Mouse (Mus musculus) limb, embryonic 12.5 days (tissue): Measurements from ENCODE around the gene Cdk18. TPM values are rescaled to one million over a fixed set of nuclear protein-coding genes. Genes with fewer than 3 reads are reported as not detected.

Source experiments
- polyA plus RNA-seq: library from polyadenylated mRNA; unstranded; fragments of >200 nt; fragmentation: Nextera tagmentation; extraction: Ambion mirVana; gene quantifications from 2 replicates; pipeline ENCODE4 v1.2.1, GENCODE M21; 2016

The Cdk18 gene
- polyA plus RNA-seq, 1 experiment from 2014 or later: 3.6 TPM

Other genes with a start within 250 kb of the Cdk18 start
- gene Nucks1, start 229.2 kb downstream of the Cdk18 start, polyA plus RNA-seq: 125 and 130 TPM in 2 replicates
- gene Slc45a3, start 176.7 kb downstream of the Cdk18 start, polyA plus RNA-seq: 2.2 and 3.0 TPM in 2 replicates
- 18.1 and 19.6 TPM in 2 replicates for gene Elk4, start 132.1 kb downstream of the Cdk18 start, polyA plus RNA-seq
- gene Mfsd4a, start 71.6 kb downstream of the Cdk18 start, polyA plus RNA-seq: 13.1 and 17.2 TPM in 2 replicates
- gene Lemd1, start 51.7 kb upstream of the Cdk18 start, polyA plus RNA-seq: 0.83 and 1.2 TPM in 2 replicates
- 0.20 and 0.45 TPM in 2 replicates for gene AC124108.1, start 51.8 kb upstream of the Cdk18 start, polyA plus RNA-seq
- not detected in 2 replicates for gene Gm10188, start 90.1 kb upstream of the Cdk18 start, polyA plus RNA-seq
- gene Klhdc8a, start 158.9 kb upstream of the Cdk18 start, polyA plus RNA-seq: 0.05 TPM in 1 of 2 replicates, not detected in the other
- gene Nuak2, start 176.4 kb upstream of the Cdk18 start, polyA plus RNA-seq: 0.63 and 0.95 TPM in 2 replicates